Mouse (Mus musculus): ENCODE measurements at regions not wholly inside any gene's neighbourhood (a gene's known extent, or its start where the extent isn't known, plus 50 kb on each side); places are given as distances from the start of the nearest gene placed in this dataset.
"Not testable (repeated sequence)": the region's sequence is repeated elsewhere in the genome, so short reads cannot be mapped to it uniquely, and the experiment has no call there.

- peak; percentile 14 for DNase-seq (ENCODE audit: low spot score)
Observed at GRCm38 (mm10) chr14:81685691-81686090, 1701.8 kb downstream of the Olfm4 start.

DNA sequence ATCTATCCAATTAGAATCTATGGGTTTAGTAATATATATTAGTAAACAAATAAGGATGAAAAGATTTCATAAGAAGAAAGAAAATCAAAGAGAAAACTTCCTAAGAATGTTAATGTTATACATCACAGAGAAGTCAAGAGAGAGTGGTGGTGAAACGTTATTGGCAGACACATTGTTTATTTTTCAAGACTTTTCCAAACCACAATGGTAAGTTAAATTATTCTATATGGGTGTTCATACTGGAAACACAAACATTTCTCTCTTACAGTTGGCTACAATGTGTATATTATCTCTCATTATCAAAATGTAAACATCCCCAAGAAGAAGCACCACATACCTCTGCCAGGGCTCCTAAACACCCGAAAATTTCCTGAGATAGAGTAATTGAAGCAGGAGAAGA lies 1708.4 kb downstream of the Olfm4 start:
- DNase-seq (ENCODE audit: low spot score): not testable (repeated sequence)

- DNase-seq (ENCODE audit: low spot score): no peak
Observed at GRCm38 (mm10) chr14:81716056-81716455, 1732.2 kb downstream of the Olfm4 start.
